Mouse (Mus musculus): ENCODE measurements at regions not wholly inside any gene's neighbourhood (a gene's known extent, or its start where the extent isn't known, plus 50 kb on each side); places are given as distances from the start of the nearest gene placed in this dataset.
A peak's percentile ranks its signal among the peaks of the same experiment; 100 is the strongest.

GRCm38 (mm10) chr17:68961160-68961559 is 114.3 kb upstream of the Epb41l3 start:
- Histone ChIP-seq H3K4me2 (replicated peaks; ENCODE audit: low read depth, low read length) (no peak overlapping the region), H3K9me3 (ENCODE audit: control insufficient read depth, low read depth, low read length) (no peaks in the 10 kb centered on the region), H3K36me3 (ENCODE audit: control insufficient read depth, insufficient read depth, low read length) (no peaks in the 10 kb centered on the region), H3K27me3 (ENCODE audit: control insufficient read depth, insufficient read depth, low read length) (no peaks in the 10 kb centered on the region), H3K4me3 (ENCODE audit: low read depth, low read length) (no peak overlapping the region), H3K9ac (replicated peaks; ENCODE audit: low read depth, low read length) (no peak overlapping the region), H3K4me1 (ENCODE audit: control insufficient read depth, insufficient read depth, low read length) (no peaks in the 10 kb centered on the region), H3K27ac (ENCODE audit: low read length) (no peak overlapping the region)
- WGBS = 81% methylated on average over 2 of the region's 2 CpGs
- no peak for ATAC-seq (ENCODE audit: insufficient number of reproducible peaks, insufficient read depth, low FRiP score, low read depth)

DNA sequence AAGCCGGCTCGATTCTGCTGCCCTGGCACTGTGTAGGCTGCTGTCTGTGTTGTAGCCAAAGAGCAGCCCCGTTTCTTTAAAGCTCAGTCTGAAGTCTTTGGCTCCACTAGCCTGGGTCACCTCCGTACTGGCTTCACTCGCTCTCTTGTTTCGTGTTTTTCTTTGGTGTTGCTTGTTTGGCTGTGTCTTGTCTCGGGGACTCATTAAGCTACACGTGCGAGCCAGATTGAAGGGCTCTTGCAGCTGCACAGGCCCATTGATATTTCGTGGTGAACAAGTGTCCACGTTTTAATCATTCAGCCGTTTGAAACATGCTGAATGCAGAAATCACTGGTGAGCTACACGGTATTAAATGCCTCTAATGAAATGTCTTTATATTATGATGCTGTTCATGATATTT is 99.9 kb upstream of the Epb41l3 start:
- ATAC-seq (ENCODE audit: insufficient number of reproducible peaks, insufficient read depth, low FRiP score, low read depth) = no peak
- no peak overlapping the region for H3K9ac ChIP-seq (replicated peaks; ENCODE audit: low read depth, low read length)
- H3K9me3 ChIP-seq (ENCODE audit: control insufficient read depth, low read depth, low read length) = no peaks in the 10 kb centered on the region
- no peaks in the 10 kb centered on the region for H3K36me3 ChIP-seq (ENCODE audit: control insufficient read depth, insufficient read depth, low read length)
- 70% methylated on average over 13 of the region's 13 CpGs for WGBS
- H3K4me3 ChIP-seq (ENCODE audit: low read depth, low read length) = no peak overlapping the region
- H3K27ac ChIP-seq (ENCODE audit: low read length) = no peak overlapping the region
- H3K27me3 ChIP-seq (ENCODE audit: control insufficient read depth, insufficient read depth, low read length) = no peaks in the 10 kb centered on the region
- no peak overlapping the region for H3K4me2 ChIP-seq (replicated peaks; ENCODE audit: low read depth, low read length)
- H3K4me1 ChIP-seq (ENCODE audit: control insufficient read depth, insufficient read depth, low read length) = no peaks in the 10 kb centered on the region

DNA sequence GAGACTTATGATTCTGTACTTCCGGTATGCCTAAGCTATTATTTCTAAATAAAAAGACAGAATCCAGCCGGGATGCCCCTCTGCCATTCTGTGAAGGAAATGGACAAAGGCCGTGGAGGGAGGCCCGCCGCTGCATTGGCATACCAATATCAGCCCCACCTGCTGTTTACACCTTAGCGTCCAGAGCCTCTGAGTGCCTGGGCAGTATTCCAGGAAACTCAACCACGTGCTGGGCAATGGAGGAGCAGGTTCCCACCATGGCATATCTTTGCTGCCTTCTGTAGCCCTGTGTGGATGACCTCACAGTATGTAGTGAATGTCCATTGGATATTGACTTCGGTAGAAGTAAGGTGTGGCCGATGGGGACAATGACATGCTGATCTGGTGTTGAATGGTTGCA is 97.3 kb upstream of the Epb41l3 start:
- H3K9ac ChIP-seq (replicated peaks; ENCODE audit: low read depth, low read length) = no peak overlapping the region
- H3K4me3 ChIP-seq (ENCODE audit: low read depth, low read length) = no peak overlapping the region
- 83% methylated on average over 9 of the region's 9 CpGs for WGBS
- no peak overlapping the region for H3K4me2 ChIP-seq (replicated peaks; ENCODE audit: low read depth, low read length)
- H3K27ac ChIP-seq (ENCODE audit: low read length) = no peak overlapping the region
- no peak for ATAC-seq (ENCODE audit: insufficient number of reproducible peaks, insufficient read depth, low FRiP score, low read depth)
- H3K4me1 ChIP-seq (ENCODE audit: control insufficient read depth, insufficient read depth, low read length) = no peaks in the 10 kb centered on the region
- no peaks in the 10 kb centered on the region for H3K9me3 ChIP-seq (ENCODE audit: control insufficient read depth, low read depth, low read length)
- no peaks in the 10 kb centered on the region for H3K36me3 ChIP-seq (ENCODE audit: control insufficient read depth, insufficient read depth, low read length)
- H3K27me3 ChIP-seq (ENCODE audit: control insufficient read depth, insufficient read depth, low read length) = no peaks in the 10 kb centered on the region

GRCm38 (mm10) chr17:68981120-68981519 is 94.4 kb upstream of the Epb41l3 start:
- no peak for ATAC-seq (ENCODE audit: insufficient number of reproducible peaks, insufficient read depth, low FRiP score, low read depth)
- Histone ChIP-seq H3K4me1 (ENCODE audit: control insufficient read depth, insufficient read depth, low read length) (no peaks in the 10 kb centered on the region), H3K36me3 (ENCODE audit: control insufficient read depth, insufficient read depth, low read length) (no peaks in the 10 kb centered on the region), H3K9ac (replicated peaks; ENCODE audit: low read depth, low read length) (no peak overlapping the region), H3K4me3 (ENCODE audit: low read depth, low read length) (no peak overlapping the region), H3K27me3 (ENCODE audit: control insufficient read depth, insufficient read depth, low read length) (no peaks in the 10 kb centered on the region), H3K9me3 (ENCODE audit: control insufficient read depth, low read depth, low read length) (no peaks in the 10 kb centered on the region), H3K27ac (ENCODE audit: low read length) (no peak overlapping the region), H3K4me2 (replicated peaks; ENCODE audit: low read depth, low read length) (no peak overlapping the region)
- 86% methylated on average over 11 of the region's 11 CpGs for WGBS

GRCm38 (mm10) chr17:68982094-68982493 is 93.4 kb upstream of the Epb41l3 start:
- no peak overlapping the region for H3K9ac ChIP-seq (replicated peaks; ENCODE audit: low read depth, low read length)
- no peak overlapping the region for H3K27ac ChIP-seq (ENCODE audit: low read length)
- no peaks in the 10 kb centered on the region for H3K9me3 ChIP-seq (ENCODE audit: control insufficient read depth, low read depth, low read length)
- 87% methylated on average over 6 of the region's 6 CpGs for WGBS
- H3K4me1 ChIP-seq (ENCODE audit: control insufficient read depth, insufficient read depth, low read length) = no peaks in the 10 kb centered on the region
- H3K4me2 ChIP-seq (replicated peaks; ENCODE audit: low read depth, low read length) = no peak overlapping the region
- H3K4me3 ChIP-seq (ENCODE audit: low read depth, low read length) = no peak overlapping the region
- no peaks in the 10 kb centered on the region for H3K27me3 ChIP-seq (ENCODE audit: control insufficient read depth, insufficient read depth, low read length)
- ATAC-seq (ENCODE audit: insufficient number of reproducible peaks, insufficient read depth, low FRiP score, low read depth) = no peak
- H3K36me3 ChIP-seq (ENCODE audit: control insufficient read depth, insufficient read depth, low read length) = no peaks in the 10 kb centered on the region

DNA sequence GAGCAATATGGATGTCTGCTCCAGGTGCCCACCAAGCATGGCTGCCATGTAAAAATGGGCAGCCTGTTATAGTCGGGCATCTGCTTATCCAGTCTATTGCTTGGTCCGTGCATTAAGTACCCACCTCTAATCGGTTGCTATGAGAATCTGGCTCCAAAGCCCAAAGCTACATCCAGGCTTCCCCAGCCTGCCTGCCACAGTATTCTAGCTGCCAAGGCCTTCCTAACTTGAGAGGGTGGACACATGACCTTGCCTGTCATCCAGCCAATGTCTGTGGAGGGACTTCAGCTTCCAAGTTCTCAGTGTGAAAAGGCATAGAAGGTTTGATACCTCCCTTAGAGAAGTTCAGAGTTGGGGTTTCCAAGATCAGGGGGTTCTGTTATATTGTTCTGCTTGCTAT is 75.6 kb upstream of the Epb41l3 start:
- WGBS = 91% methylated on average over 3 of the region's 3 CpGs
- Histone ChIP-seq H3K9me3 (ENCODE audit: control insufficient read depth, low read depth, low read length) (no peaks in the 10 kb centered on the region), H3K27me3 (ENCODE audit: control insufficient read depth, insufficient read depth, low read length) (no peaks in the 10 kb centered on the region), H3K4me1 (ENCODE audit: control insufficient read depth, insufficient read depth, low read length) (no peaks in the 10 kb centered on the region), H3K4me3 (ENCODE audit: low read depth, low read length) (no peak overlapping the region), H3K27ac (ENCODE audit: low read length) (no peak overlapping the region), H3K4me2 (replicated peaks; ENCODE audit: low read depth, low read length) (no peak overlapping the region), H3K9ac (replicated peaks; ENCODE audit: low read depth, low read length) (no peak overlapping the region), H3K36me3 (ENCODE audit: control insufficient read depth, insufficient read depth, low read length) (no peaks in the 10 kb centered on the region)
- no peak for ATAC-seq (ENCODE audit: insufficient number of reproducible peaks, insufficient read depth, low FRiP score, low read depth)

- ATAC-seq (ENCODE audit: insufficient number of reproducible peaks, insufficient read depth, low FRiP score, low read depth) = no peak
- H3K4me1 ChIP-seq (ENCODE audit: control insufficient read depth, insufficient read depth, low read length) = no peaks in the 10 kb centered on the region
- no peak overlapping the region for H3K4me3 ChIP-seq (ENCODE audit: low read depth, low read length)
- no peaks in the 10 kb centered on the region for H3K36me3 ChIP-seq (ENCODE audit: control insufficient read depth, insufficient read depth, low read length)
- H3K9ac ChIP-seq (replicated peaks; ENCODE audit: low read depth, low read length) = no peak overlapping the region
- H3K27me3 ChIP-seq (ENCODE audit: control insufficient read depth, insufficient read depth, low read length) = no peaks in the 10 kb centered on the region
- no peaks in the 10 kb centered on the region for H3K9me3 ChIP-seq (ENCODE audit: control insufficient read depth, low read depth, low read length)
- H3K27ac ChIP-seq (ENCODE audit: low read length) = no peak overlapping the region
- 73% methylated on average over 7 of the region's 7 CpGs for WGBS
- H3K4me2 ChIP-seq (replicated peaks; ENCODE audit: low read depth, low read length) = no peak overlapping the region
Measured at GRCm38 (mm10) chr17:69004051-69004450, 71.4 kb upstream of the Epb41l3 start.

GRCm38 (mm10) chr17:69006272-69006671 is 69.2 kb upstream of the Epb41l3 start:
- Histone ChIP-seq H3K27ac (ENCODE audit: low read length) (no peak overlapping the region), H3K9ac (replicated peaks; ENCODE audit: low read depth, low read length) (no peak overlapping the region), H3K27me3 (ENCODE audit: control insufficient read depth, insufficient read depth, low read length) (no peaks in the 10 kb centered on the region), H3K4me3 (ENCODE audit: low read depth, low read length) (no peak overlapping the region), H3K4me2 (replicated peaks; ENCODE audit: low read depth, low read length) (no peak overlapping the region), H3K4me1 (ENCODE audit: control insufficient read depth, insufficient read depth, low read length) (no peaks in the 10 kb centered on the region), H3K36me3 (ENCODE audit: control insufficient read depth, insufficient read depth, low read length) (no peaks in the 10 kb centered on the region), H3K9me3 (ENCODE audit: control insufficient read depth, low read depth, low read length) (no peaks in the 10 kb centered on the region)
- WGBS = 37% methylated on average over 9 of the region's 9 CpGs
- ATAC-seq (ENCODE audit: insufficient number of reproducible peaks, insufficient read depth, low FRiP score, low read depth) = peak; percentile 69; the same call in 1 of the 2 replicates

Data from stomach, embryonic 14.5 days (tissue).